Comparison of ENCODE assay signal across 16 mouse cellular contexts in the genomic region with DNA sequence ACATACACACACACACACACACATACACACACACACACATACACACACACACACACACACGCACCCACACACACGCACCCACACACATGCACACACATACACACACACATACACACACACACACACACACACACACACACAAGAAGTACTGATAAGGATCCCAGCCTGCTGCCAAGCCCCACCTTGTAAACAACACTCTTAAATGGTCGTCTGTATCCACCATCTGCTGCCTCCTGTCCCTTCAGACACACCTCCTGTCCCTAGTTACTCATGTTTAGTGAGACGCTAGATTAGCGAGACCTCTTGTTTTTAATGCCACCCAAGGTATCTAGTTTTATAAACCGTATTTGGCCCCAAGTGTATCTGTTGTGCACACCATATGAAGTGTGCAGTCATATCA.
"Had no signal": no experiment of that assay in that cellular context is flagged by ENCODE, and none has a peak within 500 bp of the region (broad histone marks: within the 10 kb centered on the region; RNA-seq: fewer than 3 reads in every experiment).

No protein-coding gene starts in this region.

- H3K36me3 ChIP-seq: lung, embryonic 15.5 days; midbrain, embryonic 13.5 days; midbrain, embryonic 15.5 days; neural tube, embryonic 12.5 days; stomach, embryonic 15.5 days had no signal

- H3K27me3 ChIP-seq: lung, embryonic 15.5 days; megakaryocyte, embryonic 14.5 days; midbrain, embryonic 13.5 days; midbrain, embryonic 15.5 days; neural tube, embryonic 12.5 days; stomach, embryonic 15.5 days had no signal

- H3K4me2 ChIP-seq: lung, embryonic 15.5 days; midbrain, embryonic 11.5 days; midbrain, embryonic 13.5 days; midbrain, embryonic 15.5 days; neural tube, embryonic 12.5 days; stomach, embryonic 15.5 days had no signal

- H3K4me3 ChIP-seq: lung, embryonic 15.5 days; megakaryocyte, embryonic 14.5 days; midbrain, embryonic 13.5 days; midbrain, embryonic 15.5 days; neural tube, embryonic 12.5 days; stomach, embryonic 15.5 days had no signal

- H3K9me3 ChIP-seq: lung, embryonic 15.5 days; megakaryocyte, embryonic 14.5 days; midbrain, embryonic 13.5 days; midbrain, embryonic 15.5 days; neural tube, embryonic 12.5 days; stomach, embryonic 15.5 days had no signal

- H3K9ac ChIP-seq: lung, embryonic 15.5 days; midbrain, embryonic 13.5 days; midbrain, embryonic 15.5 days; neural tube, embryonic 12.5 days; stomach, embryonic 15.5 days had no signal

- H3K27ac ChIP-seq: lung, embryonic 15.5 days; macrophage; midbrain, embryonic 13.5 days; midbrain, embryonic 15.5 days; neural tube, embryonic 12.5 days; stomach, embryonic 15.5 days; stomach, postnatal 0 days had no signal

- ATAC-seq: lung, postnatal 0 days; midbrain, embryonic 13.5 days; midbrain, embryonic 15.5 days had no signal

- DNase-seq: lung, postnatal 14 days; lung, postnatal 36 days; right cerebral cortex, postnatal 14 days; thymus, adult 2 months; thymus, postnatal 25 days; thymus, postnatal 4 days had no signal
